Mouse (Mus musculus): ENCODE data around the gene Gm12258. TPM values are rescaled to one million over a fixed set of nuclear protein-coding genes. Genes with fewer than 3 reads are reported as not detected.

Gene Gm12258
- polyA plus RNA-seq (2017; shearing (Covaris generic)), result 1.7 TPM

GRCm38 (mm10) chr11:58846919-58847461 lies at the start of gene Gm12258:
Gene Gm12258, plus strand, starts transcription at chr11:58847158.

DNA sequence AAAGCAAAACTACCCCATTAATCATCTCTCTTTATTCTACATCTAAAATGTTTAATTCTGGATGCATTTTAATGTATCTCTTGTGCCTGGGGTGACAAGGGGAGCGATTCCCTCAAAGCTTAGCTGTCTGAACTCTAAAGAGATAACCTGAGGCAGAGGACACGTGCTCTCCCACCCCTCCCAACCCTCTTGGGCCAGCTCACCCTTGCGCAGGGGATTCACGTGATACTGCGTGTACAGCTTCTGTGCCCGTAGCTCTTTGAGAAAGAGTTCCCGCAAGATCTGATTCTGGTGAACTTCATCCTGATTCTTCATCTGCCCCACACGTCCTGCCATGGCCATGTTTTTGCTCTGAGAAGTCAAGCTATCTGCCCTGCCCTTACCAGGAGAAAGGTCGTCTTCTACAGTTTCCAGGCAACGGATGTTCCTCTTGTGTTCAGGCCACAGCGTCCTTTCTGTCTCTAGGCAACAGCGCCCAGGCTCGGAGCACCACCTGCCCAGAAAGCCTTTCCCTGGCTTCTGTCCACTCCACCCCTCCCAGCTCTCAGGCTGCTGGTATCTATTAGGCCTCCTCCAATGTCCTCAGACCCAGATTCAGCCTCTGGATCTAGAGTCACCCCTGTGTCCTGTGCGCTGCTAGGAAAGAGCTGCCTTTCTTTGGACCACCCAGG lies 45.3 kb upstream of the Gm12258 start, which contains the start of gene Fam183b:
Fam183b (minus strand) TSS at position 403 of the 671 bp plus-strand sequence.

GRCm38 (mm10) chr11:58814700-58815099 lies 32.3 kb upstream of the Gm12258 start, which contains the start of gene Olfr313:
Gene Olfr313, plus strand, starts transcription at chr11:58815000.

DNA sequence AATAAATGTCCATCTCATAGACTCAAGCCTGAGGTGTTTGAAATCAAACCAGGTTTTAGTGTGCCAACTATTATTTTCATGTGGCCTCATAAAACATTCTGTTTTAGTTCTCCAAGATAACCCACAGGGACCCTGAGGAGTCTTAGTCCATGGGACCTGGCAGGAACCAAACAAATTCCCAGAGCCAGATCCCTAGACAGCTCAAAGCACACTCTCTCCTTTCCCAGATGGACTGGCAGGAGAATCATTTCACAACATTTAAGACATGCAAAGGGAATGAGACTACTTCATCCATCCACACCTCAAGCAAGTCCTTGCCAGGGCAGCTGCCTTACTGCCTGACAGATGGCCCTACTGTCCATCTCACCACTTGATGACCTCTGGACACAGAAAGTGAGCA lies 18.0 kb upstream of the Gm12258 start, which contains the start of gene Olfr312:
Olfr312 (plus strand) TSS at position 301 of the 400 bp plus-strand sequence.

GRCm38 (mm10) chr11:58838951-58839350 lies 8.0 kb upstream of the Gm12258 start, which contains the start of gene Olfr311:
Gene Olfr311, plus strand, starts transcription at chr11:58839251.

GRCm38 (mm10) chr11:58867039-58867953 lies 20.3 kb downstream of the Gm12258 start, which contains the start of gene 2810021J22Rik:
Gene 2810021J22Rik, plus strand, starts transcription at chr11:58867216.

DNA sequence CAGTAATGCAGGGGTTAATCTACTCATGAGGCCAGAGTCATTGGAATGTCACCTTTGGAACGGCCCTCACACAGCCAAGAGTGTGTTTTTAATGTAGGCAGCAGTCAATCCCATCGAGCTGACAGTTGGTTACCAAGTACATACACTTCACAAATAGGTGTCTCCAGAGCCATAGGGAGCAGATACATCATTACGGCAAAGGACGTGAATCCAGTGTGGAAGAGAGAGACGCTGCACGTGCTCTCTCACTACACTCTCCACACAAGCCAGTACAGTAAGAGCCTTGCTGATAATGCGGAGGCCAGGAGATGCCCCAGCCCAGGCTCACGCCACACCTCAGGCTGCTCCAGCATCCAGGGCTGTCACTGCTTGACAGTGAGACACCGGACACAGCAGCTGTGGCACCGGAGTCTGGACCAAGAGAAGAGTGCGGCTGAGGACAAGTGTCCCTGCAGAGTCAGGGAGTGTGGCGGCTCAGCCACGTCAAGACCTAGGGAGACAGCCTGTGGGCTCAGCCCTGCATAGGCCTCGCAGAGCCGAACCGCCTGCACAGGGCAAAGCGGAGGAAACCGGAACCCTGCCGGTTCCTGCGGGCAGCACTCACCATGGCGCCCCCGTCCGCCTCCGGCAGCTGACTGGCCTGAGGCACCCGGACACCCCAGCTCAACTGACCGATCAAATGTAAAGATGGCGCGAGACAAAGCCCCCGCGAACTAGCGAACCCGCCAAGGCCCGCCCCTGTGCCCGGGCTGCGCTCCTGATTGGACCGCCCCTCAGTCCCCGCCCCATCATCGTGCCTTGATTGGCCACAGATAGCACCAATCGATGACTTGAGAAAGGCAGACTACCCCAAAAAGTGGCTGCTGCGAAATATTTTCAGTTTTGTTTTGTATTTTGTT lies 56.8 kb downstream of the Gm12258 start, which contains the start of gene Zfp39:
Zfp39 (minus strand) TSS at position 715 of the 899 bp plus-strand sequence.

Other genes starting within 250 kb of the Gm12258 start
- gene 2210407C18Rik, start 231.1 kb upstream of the Gm12258 start, polyA plus RNA-seq (2017; shearing (Covaris generic)), result not detected
- gene Olfr323, start 216.7 kb upstream of the Gm12258 start, polyA plus RNA-seq (2017; shearing (Covaris generic)), result not detected
- not detected for gene Trim58, start 206.7 kb upstream of the Gm12258 start, polyA plus RNA-seq (2017; shearing (Covaris generic))
- gene Olfr322, start 188.4 kb upstream of the Gm12258 start, polyA plus RNA-seq (2017; shearing (Covaris generic)), result not detected
- not detected for gene Olfr320, start 166.1 kb upstream of the Gm12258 start, polyA plus RNA-seq (2017; shearing (Covaris generic))
- not detected for gene Olfr319, start 148.0 kb upstream of the Gm12258 start, polyA plus RNA-seq (2017; shearing (Covaris generic))
- gene Olfr318, start 123.1 kb upstream of the Gm12258 start, polyA plus RNA-seq (2017; shearing (Covaris generic)), result not detected
- not detected for gene Olfr317, start 107.9 kb upstream of the Gm12258 start, polyA plus RNA-seq (2017; shearing (Covaris generic))
- not detected for gene Olfr316, start 94.4 kb upstream of the Gm12258 start, polyA plus RNA-seq (2017; shearing (Covaris generic))
- gene Olfr315, start 74.0 kb upstream of the Gm12258 start, polyA plus RNA-seq (2017; shearing (Covaris generic)), result not detected
- gene Olfr314, start 64.2 kb upstream of the Gm12258 start, polyA plus RNA-seq (2017; shearing (Covaris generic)), result not detected
- not detected for gene Fam183b, start 45.2 kb upstream of the Gm12258 start, polyA plus RNA-seq (2017; shearing (Covaris generic))
- not detected for gene Olfr313, start 32.2 kb upstream of the Gm12258 start, polyA plus RNA-seq (2017; shearing (Covaris generic))
- gene Olfr312, start 17.9 kb upstream of the Gm12258 start, polyA plus RNA-seq (2017; shearing (Covaris generic)), result 0.12 TPM
- not detected for gene Olfr311, start 7.9 kb upstream of the Gm12258 start, polyA plus RNA-seq (2017; shearing (Covaris generic))
- 3.0 TPM for gene 2810021J22Rik, start 20.1 kb downstream of the Gm12258 start, polyA plus RNA-seq (2017; shearing (Covaris generic))
- 3.0 TPM for gene Zfp39, start 57.1 kb downstream of the Gm12258 start, polyA plus RNA-seq (2017; shearing (Covaris generic))
- gene Btnl10, start 70.8 kb downstream of the Gm12258 start, polyA plus RNA-seq (2017; shearing (Covaris generic)), result not detected
- 199 TPM for gene Rnf187, start 91.8 kb downstream of the Gm12258 start, polyA plus RNA-seq (2017; shearing (Covaris generic))
- 13.5 TPM for gene Hist3h2ba, start 101.8 kb downstream of the Gm12258 start, polyA plus RNA-seq (2017; shearing (Covaris generic))
- gene Hist3h2a, start 107.5 kb downstream of the Gm12258 start, polyA plus RNA-seq (2017; shearing (Covaris generic)), result 23.4 TPM
- 0.30 TPM for gene Trim17, start 107.5 kb downstream of the Gm12258 start, polyA plus RNA-seq (2017; shearing (Covaris generic))
- 35.4 TPM for gene Trim11, start 130.9 kb downstream of the Gm12258 start, polyA plus RNA-seq (2017; shearing (Covaris generic))